Mouse (Mus musculus) cerebellum, adult 2 months (tissue): ENCODE measurements around the gene Trpm8.

Experiments used
- CTCF ChIP-seq: fragments of 200-500 bp; IDR thresholded peaks from 2 replicates; pipeline ENCODE4 v1.5.1; 2011; ENCODE audit warnings: low read depth, mild to moderate bottlenecking, control low read depth, low read length, moderate library complexity, borderline replicate concordance; ENCODE audit not compliant: insufficient read depth
- POLR2A ChIP-seq: fragments of 200-500 bp; IDR thresholded peaks from 2 replicates; pipeline ENCODE4 v1.6.1; 2011; ENCODE audit warnings: low read length, control low read depth, borderline replicate concordance; ENCODE audit not compliant: insufficient read depth

GRCm38 (mm10) chr1:88309020-88309419 lies 31.6 kb downstream of the Trpm8 start:
- TF ChIP-seq POLR2A (no peak), CTCF (no peak)
